Mouse (Mus musculus) liver, embryonic 14.5 days (tissue): Measurements from ENCODE around the gene Jph3.

Experiments
- CTCF ChIP-seq: IDR thresholded peaks from 2 replicates; pipeline ENCODE4 v1.5.1; 2016; ENCODE audit warnings: antibody characterized with exemption, low read depth, control low read depth
- EP300 ChIP-seq: IDR thresholded peaks from 2 replicates; pipeline ENCODE4 v1.6.1; 2016; ENCODE audit warnings: antibody characterized with exemption, low read depth

DNA sequence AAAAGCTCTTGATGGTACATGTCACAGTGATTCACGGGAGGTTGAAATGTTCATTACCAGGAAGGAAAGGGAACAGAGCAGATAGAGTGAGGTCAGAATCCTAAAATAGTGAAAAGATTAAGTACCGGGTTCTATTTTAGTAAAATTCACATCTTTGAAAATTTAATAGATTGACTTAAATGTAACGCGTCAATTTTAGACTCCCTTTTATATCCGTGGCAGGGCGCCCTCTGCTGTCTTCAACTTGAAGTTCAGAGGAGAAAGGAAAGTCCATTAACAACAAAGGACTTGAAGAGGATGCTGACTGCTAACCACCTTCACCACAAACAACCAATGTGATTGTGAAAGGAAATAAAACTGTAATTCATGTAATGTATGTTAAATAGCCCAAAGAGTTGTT lies 103.1 kb downstream of the Jph3 start:
- TF ChIP-seq CTCF (peak; percentile 66), EP300 (no peak)
